Mouse (Mus musculus): ENCODE measurements around the gene Dnajc28. TPM values are rescaled to one million over a fixed set of nuclear protein-coding genes. Genes with fewer than 3 reads are reported as not detected.
"Not testable (repeated sequence)": the region's sequence is repeated elsewhere in the genome, so short reads cannot be mapped to it uniquely, and the experiment has no call there.

Gene Dnajc28
- total RNA-seq (2021): 10 to 100 TPM; 16.0 to 16.7 TPM
- long read RNA-seq, experiment 1, transcript Dnajc28-201 (2 exons, 3,368 nt): major isoform, 13 of 17 reads
- long read RNA-seq, experiment 1, partial matches to known transcripts: 0 of 17 reads
- long read RNA-seq, experiment 1, other reads (novel, unspliced or antisense): 4 of 17 reads
- long read RNA-seq, experiment 2, transcript Dnajc28-201 (2 exons, 3,368 nt): major isoform, 13 of 16 reads
- long read RNA-seq, experiment 2, partial matches to known transcripts: 0 of 16 reads
- long read RNA-seq, experiment 2, other reads (novel, unspliced or antisense): 2 of 16 reads

DNA sequence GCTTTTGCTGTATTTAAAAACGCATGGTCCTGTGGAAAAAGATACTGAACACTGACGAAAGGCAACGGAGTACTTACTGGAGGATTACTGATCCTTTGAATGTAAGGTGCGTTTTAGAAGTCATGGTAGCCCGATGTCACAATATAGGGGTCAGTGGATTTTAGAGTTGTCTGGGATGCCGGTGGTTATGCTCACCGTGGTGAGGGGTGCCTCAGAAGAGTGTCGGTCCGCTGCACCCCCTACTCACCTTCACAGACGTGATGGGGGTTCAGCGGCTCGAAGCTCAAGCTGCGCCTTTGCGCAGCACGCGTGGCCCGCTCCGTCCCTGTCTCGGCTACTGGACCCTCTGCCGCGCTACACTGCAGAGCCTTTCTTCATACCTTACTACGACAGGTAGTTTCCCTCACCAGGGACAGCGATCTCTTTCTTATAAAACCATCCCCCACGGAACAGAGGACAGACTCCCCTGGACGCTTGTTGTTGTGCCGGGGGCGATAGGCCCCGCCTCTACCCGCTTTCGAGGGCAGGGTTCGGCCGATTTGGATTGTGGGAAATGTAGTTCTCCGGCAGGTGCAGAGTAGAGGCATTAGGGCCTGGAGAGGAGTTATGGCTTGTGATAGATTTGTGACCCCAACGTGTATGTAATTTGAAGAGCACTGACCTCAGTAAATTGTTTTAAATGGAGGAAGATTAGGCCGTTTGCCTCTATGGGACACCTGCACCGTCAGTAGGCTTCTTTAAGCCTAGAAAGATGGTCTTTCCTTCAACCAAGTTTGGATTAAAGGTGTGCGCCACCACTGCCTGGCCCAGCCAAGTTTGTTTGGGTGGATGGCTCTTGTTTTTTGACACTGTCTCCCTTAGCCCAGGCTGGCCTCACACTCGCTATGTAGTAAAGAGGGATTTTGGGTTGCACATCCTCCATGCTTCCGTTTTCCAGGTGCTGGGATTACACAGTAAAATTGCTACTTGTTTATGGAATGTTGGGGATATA lies at the start of gene Dnajc28:
Dnajc28 (minus strand) TSS at position 516 of the 991 bp plus-strand sequence.
- intact Hi-C loops (cut with DNase I): no loop called here
- peak; percentile 74 to 83 for DNase-seq

- no peak for DNase-seq
Measured at GRCm38 (mm10) chr16:91663795-91664194, 45.0 kb upstream of the Dnajc28 start.

DNA sequence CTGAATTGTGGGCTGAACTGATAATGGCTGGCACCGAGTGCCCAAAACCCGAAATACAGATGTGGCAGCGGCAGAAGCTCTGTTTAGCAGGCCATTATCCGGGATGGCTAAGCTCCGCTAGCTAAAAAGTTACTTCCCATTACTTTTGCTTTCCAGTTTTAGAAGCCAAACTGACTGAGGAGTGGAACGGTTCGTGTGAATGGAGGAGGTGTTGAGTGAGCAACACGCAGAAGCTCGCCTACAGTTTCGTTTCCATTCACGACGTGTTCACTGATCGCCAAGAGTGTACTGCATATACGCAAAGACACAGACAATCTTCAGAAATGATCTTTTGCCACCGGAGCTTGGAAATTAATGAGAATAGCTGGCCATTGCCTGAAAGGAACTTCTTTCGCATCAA lies 43.5 kb upstream of the Dnajc28 start:
- no peak for DNase-seq
- intact Hi-C loops (cut with DNase I): loop anchor here (2.0 kb wide), 1 partner anchor 16 kb away; no protein-coding TSS in a partner anchor

More at GRCm38 (mm10) chr16:91663795-91664194, 45.0 kb upstream of the Dnajc28 start:
- intact Hi-C loops (cut with DNase I): loop anchor here (2.0 kb wide), 1 partner anchor 15 kb away; no protein-coding TSS in a partner anchor

GRCm38 (mm10) chr16:91661397-91661796 lies 42.6 kb upstream of the Dnajc28 start:
- intact Hi-C loops (cut with DNase I): no loop called here
- no peak for DNase-seq

GRCm38 (mm10) chr16:91659798-91660197 lies 41.0 kb upstream of the Dnajc28 start:
- intact Hi-C loops (cut with DNase I): no loop called here
- DNase-seq: no peak

DNA sequence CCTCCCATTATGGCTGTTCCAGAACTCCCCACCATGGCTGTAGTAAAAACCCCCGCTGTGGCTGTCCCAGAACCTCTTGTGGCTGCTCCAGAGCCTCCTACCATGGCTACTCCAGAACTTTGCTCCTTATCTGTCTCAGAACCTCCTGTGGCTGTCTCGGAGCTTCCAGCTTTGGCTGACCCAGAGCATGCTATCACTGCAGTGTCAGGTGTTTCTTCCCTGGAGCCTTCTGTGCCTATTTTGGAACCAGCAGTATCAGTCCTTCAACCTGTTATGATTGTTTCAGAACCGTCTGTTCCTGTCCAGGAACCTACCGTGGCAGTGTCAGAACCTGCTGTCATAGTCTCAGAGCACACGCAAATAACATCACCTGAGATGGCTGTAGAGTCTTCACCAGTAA lies 39.6 kb upstream of the Dnajc28 start:
- no peak for DNase-seq
- intact Hi-C loops (cut with DNase I): no loop called here

- no peak for DNase-seq
- intact Hi-C loops (cut with DNase I): no loop called here
Measured at GRCm38 (mm10) chr16:91657285-91657684, 38.5 kb upstream of the Dnajc28 start.

GRCm38 (mm10) chr16:91655285-91655684 lies 36.5 kb upstream of the Dnajc28 start:
- no peak for DNase-seq
- intact Hi-C loops (cut with DNase I): no loop called here

DNA sequence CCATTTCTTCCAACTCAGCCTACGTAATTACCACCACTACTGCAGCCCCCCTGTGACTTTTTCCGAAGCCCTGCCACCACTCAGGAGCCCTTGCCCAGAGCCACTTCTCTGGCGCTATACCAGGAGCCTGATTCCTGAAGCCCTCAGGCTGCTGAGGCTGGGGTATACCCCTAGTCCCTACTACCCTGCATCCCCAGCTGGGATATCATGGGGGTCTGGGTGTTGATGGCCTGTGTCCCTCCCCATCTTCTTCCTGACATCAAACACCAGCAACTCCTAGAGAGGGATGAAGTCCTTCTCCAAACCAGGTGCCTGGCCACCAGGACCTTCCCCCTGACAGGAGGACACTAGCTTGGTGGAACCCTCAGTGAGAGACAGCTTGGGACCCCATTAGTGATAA lies 33.4 kb upstream of the Dnajc28 start:
- DNase-seq: no peak
- intact Hi-C loops (cut with DNase I): no loop called here

DNA sequence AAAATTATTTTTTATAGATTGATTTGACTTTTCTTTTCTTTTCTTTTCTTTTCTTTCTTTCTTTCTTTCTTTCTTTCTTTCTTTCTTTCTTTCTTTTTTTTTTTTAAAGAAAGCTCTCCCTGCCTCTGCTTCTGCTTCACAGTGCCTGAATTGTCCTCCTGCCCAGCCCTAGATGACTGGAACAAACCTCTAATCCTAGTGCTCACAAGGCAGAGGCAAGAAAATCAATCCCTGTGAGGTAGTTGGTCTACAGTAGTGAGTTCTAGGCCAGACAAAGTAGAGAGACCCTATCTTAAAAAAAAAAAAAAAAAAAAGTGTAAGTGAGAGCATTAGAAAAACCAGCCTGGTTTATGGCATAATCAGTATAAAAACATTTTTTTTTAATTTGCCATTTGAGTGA lies 31.0 kb upstream of the Dnajc28 start:
- intact Hi-C loops (cut with DNase I): loop anchor here (10.0 kb wide), 1 partner anchor 275 kb away; the partner anchor contains the start of gene Ifnar2

GRCm38 (mm10) chr16:91649246-91649645 lies 30.4 kb upstream of the Dnajc28 start:
- intact Hi-C loops (cut with DNase I): loop anchor here (10.0 kb wide), 1 partner anchor 274 kb away; the partner anchor contains the start of gene Ifnar2
- DNase-seq: no peak

More for the DNA sequence above, 31.0 kb upstream of the Dnajc28 start:
- no peak for DNase-seq

- peak; percentile 86 to 88 for DNase-seq
- intact Hi-C loops (cut with DNase I): loop anchor here (10.0 kb wide), 1 partner anchor 273 kb away; the partner anchor contains the start of gene Ifnar2
Measured at GRCm38 (mm10) chr16:91648220-91648550, 29.4 kb upstream of the Dnajc28 start.

DNA sequence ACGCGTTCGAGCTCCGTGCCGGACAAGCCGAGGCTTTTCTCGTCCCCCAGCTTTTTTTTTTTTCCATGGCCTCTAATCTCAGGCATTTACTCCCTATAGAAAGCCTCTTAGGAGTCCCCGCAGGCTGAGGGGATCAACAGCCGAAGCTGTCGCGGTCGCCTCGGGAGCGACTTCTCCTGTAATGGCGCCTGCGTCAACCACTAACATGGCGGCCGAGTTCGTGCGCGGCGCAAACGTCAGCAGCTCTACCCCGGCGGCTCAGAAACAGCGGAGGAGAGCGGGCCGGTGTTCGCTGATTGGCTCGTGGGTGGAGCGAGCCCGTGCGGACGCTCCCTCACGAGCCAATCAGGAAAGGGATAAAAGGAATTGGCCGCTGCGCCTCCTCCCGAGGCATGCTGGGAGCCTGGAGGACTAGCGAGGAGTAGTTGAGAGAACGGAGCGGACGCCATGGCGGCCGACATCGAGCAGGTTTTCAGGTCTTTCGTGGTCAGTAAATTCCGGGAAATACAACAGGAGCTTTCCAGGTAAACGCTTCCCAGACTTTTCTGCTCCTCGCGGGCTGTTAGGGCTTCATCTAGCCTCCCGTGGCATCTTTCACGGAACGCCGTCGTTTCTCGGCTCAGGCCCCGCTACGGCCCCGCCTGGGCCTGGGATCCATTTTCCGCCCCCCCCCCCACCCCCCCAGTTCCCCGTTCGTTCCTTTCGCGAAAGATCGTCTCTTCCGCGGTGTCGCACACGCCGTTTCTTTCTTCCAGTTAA lies 28.8 kb upstream of the Dnajc28 start, which contains the start of gene Son:
Son (plus strand) TSS at position 46 of the 759 bp plus-strand sequence.
- intact Hi-C loops (cut with DNase I): loop anchor here (10.0 kb wide), 1 partner anchor 273 kb away; the partner anchor contains the start of gene Ifnar2

DNA sequence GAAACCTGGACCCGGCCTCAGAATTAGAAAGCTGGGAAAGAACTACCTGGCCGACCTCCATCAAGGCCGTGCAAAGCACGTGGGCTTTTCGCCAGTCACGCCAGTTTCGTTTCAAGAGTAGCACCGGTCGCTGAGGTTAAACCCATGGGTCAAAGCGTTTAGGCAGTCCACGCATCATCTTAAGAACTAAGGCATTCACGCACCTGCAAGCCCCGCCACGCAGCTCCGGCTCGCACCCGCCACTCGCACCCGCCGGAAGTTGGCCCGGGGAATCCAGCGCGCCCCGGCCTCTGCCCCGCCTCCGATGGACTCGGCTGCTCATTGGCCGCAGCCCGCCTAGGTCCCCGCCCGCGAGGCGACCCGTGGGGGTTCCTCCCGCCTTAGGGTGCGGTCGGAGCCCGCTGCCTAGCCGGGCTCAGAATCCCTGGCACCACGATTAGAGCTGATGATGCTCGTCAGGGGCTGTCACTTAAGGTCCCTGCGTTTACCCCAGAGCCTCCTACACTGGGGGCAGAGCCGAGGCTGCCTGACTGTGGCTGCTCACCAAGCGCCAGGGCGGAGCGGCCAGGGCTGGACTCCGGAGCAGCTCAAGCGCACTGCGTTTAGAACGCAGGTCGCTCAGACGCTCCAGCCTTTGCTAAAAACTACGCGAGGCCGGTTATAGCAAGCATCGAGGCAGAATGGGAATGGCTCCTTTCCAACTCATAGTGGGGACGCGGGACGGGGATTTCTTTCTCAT lies 28.0 kb upstream of the Dnajc28 start, which contains the start of gene Gart:
Gart (minus strand) TSS at position 272 of the 739 bp plus-strand sequence.
- intact Hi-C loops (cut with DNase I): loop anchor here (10.0 kb wide), 1 partner anchor 272 kb away; the partner anchor contains the start of gene Ifnar2
- peak; percentile 96 to 97 for DNase-seq

More for the DNA sequence above, 28.8 kb upstream of the Dnajc28 start, which contains the start of gene Son:
- DNase-seq: peak; percentile 93 to 94

DNA sequence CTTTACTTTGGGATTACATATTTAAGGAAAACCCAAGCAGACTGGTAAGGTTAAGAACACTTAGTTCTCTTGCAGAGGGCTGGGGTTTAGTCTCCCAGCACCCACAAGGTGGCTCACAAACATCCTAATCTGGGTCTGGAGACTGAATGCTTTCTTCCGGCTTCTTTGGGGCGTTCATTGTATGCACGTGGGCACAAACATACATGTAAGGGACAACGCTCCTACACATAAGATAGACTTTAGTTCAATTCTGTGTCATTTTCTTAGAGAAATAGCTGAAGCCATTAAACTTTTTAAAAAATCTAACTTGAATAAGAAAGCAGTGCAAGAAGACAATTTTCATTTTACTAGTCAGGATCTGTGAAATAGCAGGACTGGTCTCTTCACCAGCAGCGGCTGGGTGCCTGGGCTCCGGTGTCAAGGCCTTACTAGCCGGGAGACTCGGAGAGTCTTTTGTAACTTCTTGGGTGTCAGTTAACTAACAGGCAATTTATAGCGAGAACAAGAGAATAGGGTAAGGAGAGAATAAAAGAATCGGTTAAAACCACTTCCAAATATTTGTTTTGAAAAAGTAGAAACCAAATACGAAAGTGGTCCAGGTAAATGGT lies 27.3 kb upstream of the Dnajc28 start:
- no peak for DNase-seq
- intact Hi-C loops (cut with DNase I): loop anchor here (10.0 kb wide), 1 partner anchor 271 kb away; the partner anchor contains the start of gene Ifnar2

DNA sequence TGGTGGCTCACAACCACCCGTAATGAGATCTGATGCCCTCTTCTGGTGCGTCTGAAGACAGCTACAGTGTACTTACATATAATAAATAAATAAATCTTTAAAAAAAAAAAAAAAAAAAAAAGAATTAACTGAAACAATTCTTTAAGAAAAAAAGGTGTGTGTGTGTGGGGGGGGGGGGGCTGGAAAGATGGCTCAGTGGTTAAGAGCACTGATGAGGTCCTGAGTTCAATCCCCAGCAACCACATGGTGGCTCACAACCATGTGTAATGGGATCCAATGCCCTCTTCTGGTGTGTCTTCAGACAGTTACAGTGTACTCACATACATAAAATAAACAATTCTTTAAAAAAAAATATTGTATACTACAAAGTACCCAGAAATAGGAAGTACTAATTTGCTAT lies 26.6 kb upstream of the Dnajc28 start:
- DNase-seq: not testable (repeated sequence)
- intact Hi-C loops (cut with DNase I): loop anchor here (10.0 kb wide), 1 partner anchor 271 kb away; the partner anchor contains the start of gene Ifnar2

GRCm38 (mm10) chr16:91644901-91645300 lies 26.1 kb upstream of the Dnajc28 start:
- intact Hi-C loops (cut with DNase I): loop anchor here (10.0 kb wide), 1 partner anchor 270 kb away; the partner anchor contains the start of gene Ifnar2
- DNase-seq: no peak

DNA sequence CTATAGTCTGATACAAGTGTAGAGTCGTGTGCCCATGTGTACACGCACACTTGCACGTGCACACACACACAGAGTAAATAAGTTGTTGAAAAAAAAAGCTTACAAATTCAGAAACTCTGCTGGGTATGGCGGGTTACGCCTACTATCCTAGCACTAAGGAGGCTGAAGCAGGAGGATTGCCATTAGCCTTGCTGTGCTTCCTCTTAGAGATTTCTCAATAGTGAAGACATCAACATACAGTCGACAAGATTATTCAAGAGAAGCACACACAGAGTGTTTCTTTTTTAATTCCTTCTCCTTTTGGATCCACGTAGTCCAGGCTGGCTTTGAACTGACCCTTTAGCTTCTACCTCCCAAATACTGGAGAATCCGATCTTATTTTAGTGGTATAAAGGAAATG lies 21.3 kb upstream of the Dnajc28 start:
- DNase-seq: no peak
- intact Hi-C loops (cut with DNase I): loop anchor here (10.0 kb wide), 1 partner anchor 265 kb away; the partner anchor contains the start of gene Ifnar2

Measured in heart, postnatal 14 days (tissue).